Mouse (Mus musculus) heart, adult 8-10 months (tissue): ENCODE data around the gene Ebf1. TPM values are rescaled to one million over a fixed set of nuclear protein-coding genes. Genes with fewer than 3 reads are reported as not detected.

Experiments used
- DNase-seq: peaks from one replicate; pipeline ENCODE4 v3.0.0; 2022; ENCODE audit warnings: low spot score
- total RNA-seq, 4 experiments: library from RNA; stranded (reverse); gene quantifications; 2 replicates each; pipeline ENCODE4 v1.2.4; 2022

Gene Ebf1
- total RNA-seq, 4 experiments from 2014 or later = 10.5 to 15.1 (median 11.7) TPM

DNA sequence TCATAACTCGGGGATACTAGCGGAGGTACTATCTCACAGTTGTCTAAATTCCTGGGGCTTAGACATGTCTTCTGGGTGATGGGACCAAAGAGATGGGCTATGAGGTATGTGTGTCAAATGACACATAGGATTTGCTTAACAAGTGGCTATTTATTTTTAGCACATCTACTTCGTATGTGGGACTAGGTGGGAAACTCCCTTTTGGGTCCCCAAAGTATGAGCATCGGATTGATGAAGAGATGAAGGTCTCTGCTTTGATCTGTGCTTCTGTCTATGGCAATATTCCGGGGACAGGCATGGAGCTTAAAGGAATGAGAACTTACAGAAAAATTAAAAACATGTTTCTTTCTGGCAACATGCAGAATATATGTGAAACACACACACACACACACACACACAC, 44.8 kb downstream of the Ebf1 start:
- DNase-seq = no peak

DNA sequence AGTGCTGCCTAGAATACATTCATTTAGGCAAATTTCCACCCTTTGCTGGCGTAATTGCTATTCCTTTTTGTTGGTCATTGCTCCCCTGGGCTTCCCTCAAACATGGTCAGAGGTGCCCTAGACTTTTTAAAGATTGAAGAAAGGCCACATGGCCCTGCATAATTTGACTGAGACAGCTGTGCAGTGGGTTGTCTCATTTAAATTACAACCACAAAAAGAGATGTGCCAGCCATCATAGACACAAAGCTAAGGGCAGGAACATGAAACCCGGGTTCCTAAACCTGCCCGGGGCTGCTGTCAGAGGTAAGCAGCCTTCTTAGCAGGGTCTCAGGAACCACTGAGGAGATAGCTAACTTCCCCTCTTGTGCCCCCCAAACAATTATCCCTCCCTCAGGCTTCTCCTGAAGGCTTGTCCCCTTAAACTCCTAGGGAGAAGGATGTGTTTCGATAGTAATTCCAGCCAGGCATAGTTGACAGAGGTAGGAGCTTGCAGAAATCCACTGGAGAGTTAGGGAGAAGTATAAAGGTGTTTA, 46.6 kb downstream of the Ebf1 start:
- DNase-seq = no peak

DNA sequence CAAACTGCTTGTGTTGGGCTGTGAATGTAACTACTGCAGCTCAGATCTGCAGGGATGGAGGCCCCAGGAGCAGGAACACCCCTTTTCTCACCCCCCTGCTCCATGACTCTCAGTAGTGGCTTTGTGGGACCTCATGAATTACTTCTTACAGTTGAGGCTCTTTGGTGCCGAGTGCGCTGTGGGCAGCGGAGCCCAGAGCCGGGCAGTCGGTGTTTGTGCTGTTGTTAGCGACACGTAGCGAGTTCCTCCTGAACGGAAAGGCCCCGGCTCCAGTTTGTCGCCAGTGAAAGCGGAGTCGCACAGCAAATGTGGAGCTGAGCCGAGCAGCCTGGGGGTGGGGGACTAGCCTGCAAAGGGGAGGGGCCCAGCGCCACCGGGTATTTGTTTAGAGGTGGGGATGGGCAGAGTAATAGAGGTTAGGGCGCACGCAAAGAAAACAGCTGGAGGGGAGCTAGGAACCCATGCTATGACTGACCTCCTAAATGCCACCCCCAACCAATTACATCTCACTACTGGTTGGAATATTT, 48.1 kb downstream of the Ebf1 start:
- DNase-seq = peak; percentile 69

DNA sequence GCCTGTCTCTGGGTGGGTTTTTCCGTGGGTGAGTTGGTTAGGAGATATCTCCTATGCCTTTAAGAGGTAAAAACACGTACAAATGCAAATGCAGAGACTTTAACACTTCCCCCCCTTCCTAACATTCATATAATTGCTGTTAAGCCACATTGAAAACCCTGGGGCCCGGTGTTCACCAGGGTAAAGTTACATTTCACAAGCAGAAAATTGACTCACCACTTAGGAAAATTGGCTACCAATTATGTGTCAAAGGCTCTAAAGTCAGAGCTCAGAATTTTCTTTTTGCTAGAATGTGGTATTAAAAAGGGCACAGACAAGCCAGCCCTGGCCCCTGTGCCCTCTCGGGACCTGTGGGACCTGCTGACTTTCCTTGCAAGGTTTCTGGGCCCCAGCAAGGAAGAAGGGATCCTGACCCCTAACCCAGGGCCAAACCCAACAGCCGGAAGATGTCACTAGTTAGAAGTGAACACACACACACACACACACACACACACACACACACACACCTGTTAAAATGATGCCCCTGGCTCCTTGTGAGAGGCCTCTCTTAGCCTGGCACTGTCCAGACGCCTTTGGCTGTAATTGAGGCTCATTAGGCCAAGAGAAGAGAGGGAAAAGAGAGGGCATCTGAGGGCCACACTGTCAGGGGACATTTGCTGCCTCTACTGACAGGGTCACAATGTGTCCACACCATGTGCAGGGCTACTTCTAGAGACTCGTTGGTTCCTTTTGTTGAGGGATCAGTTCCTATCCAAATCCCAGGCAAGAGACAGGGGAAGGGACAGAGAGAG, 48.8 kb downstream of the Ebf1 start:
- DNase-seq = no peak

DNA sequence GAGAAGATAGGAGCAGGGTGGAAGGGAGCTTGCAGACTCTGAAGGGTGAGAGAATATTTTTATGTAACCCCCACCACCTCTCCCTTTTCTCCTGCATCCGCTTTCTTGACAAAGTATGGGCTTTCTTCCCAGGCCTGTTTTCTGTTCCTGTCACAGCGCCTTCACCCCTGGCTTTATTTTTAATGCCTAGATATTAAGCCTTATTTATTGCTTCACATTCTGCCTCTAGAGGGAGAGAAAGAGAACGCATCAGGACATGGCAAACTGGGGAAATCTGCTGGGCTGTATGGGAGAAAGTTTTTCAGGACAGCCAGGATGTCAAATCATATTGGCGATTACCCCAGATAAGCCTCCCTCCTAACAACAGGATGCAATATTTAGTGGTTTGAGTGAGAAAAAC, 49.6 kb downstream of the Ebf1 start:
- no peak for DNase-seq

DNA sequence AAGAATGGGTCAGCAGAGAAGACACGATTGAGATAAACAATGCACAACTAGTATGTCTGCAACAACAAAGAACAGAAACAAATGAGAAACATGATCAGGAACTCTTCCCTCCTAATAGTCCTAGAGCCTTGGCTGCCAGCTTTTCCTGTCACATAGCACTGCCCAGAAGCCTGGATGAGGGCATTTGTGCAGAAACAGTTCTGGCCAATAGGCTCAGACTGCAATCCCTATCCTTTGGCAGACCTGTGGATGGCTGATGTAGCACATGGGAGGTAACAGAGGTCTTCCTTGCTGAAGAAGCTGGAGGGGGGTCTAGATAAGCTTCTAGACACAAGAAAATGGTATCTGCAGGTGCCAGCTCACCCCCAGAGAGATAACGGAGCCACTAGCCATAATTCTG, 64.2 kb downstream of the Ebf1 start:
- no peak for DNase-seq

DNA sequence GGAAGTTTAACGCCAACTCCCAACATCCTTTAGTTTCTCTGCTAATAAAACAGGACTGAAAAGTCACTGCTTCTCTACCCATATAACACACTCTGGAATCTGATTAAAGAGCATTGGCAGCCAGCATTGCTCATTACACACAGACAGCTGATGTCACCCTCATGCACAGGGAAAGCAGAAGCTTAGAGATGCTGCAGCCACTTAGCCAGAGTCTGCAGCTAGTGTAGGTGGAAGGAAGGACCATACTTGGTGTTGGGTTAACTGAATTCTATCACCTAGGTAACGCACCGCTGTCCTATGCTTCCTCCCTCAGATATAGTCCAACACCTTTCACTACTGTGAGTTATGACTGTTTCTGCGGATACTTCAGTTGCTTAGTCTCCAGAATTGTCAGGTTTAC, 64.9 kb downstream of the Ebf1 start:
- no peak for DNase-seq

DNA sequence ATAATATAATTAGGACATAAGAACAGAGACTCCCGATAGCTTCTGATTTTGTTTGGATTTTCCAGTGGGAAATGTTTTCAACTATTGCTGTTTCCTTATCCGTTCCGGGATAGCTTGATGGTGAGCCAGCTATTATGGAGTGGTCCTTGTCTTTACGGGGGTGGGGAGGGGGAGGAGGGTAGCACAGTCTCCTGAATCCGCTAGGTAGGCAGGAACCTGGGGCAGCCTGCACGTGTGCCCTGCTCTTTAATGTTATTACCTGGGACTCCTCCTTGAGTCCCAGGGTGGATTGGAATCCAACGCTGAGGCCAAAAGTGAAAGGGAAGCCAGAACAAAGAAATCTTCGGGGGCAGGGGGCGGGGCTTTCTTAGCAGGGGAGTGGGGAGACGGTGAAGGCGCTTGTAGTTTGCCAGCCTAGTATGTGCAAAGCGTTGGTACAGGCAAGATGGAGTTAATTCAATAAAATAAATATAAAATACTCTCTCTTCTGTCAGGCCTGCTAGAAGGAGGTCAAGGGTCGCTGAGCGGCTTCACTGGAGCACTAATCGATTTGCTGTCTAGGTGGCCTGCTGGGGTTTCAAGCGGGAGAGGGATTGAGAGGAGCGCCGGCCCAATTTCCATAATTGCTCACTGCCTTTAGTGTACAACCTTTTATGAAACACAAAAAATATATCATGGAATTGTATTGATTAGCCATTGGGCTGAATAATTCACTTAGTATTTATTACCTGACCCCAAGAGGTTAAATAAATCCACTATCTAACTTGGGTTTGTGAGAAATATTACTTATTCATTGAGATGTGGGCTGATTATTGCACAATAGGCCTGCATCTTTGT, 65.8 kb downstream of the Ebf1 start:
- DNase-seq = no peak

DNA sequence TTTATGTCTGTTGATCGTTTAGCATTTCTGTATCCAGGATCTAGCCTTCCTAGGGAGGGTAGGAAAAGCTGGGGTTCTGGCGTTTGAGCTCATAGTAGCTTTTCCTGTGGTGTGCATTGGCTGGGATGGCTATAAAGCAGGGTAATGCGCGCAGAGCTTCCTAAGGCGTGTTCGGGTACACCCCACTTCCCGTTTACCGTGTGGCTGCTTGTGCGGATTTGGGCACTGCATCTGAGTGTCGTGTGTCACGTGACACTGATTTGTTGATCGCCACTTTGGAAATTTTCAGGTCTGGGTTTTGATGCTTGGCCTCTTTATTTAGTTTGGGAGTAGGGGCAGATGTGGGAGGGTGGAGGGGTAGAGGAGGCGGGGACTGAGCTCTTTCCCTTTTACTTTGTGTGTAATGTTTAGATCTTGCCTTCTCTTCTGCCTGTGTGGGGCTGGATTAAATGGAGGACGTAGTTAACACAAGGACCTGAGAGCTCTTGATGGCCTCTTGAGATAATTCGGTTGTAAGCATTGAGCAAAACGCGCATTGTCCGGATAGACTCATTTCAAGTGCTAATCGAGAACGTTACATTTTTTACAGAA, 67.5 kb downstream of the Ebf1 start:
- peak; percentile 72 for DNase-seq

DNA sequence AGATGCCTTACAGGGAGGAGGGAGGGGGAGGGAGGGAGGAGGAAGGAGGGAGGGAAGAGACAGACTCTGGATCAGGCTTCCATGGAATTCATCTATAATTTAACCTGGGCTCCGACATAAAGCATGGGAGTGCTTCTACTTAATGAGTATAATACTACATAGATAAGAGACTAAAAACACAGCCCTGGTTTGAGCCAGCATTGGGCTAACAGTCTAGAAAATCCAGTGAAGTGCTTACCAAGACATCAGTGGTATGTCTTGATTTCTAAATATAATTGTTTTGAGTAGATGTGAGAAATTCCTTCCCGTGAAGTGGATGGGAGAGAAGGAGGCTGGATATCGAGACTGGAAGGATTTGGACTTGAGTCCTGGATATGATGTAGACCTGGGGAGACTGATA, 68.0 kb downstream of the Ebf1 start:
- no peak for DNase-seq

DNA sequence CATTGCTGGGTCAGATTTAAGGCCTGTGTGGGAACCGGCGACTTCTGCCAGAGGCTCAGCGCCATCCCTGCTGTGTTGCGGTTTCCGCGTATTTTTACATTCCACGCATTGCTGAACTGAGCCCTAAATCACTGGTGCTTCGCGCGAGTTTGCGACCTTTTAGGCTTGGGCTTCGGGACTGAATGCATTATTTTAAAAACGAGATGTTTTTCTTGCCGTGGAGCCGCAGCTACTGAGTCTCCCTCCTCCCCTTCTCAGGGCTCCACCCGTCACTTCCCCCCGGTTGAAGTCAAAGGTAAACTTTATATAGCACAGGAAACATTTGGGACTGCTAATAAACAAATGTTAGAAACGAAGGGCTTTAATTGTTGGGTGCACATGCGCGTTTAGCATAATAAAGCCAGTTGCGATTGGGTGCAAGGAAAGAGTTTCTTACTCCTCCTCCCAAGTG, 68.8 kb downstream of the Ebf1 start:
- peak; percentile 57 for DNase-seq

DNA sequence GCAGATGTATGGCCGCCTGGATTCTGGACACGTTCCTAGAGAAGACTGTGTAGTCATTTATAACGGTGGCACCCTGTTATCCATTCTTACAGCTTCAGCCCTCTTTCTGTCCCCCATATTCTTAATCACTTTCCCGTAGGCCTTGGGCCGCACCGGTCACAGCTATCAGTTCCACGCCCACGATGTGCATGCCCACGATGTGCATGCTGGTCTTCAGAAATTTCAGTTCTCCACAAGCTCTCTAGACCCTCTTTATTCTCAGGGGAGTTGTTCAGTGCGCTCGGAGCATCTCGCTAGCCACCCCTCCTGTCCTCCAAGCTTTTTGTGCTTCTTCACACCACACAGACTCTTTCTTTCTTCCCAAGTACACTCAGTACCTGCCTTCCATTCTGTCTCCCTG, 69.3 kb downstream of the Ebf1 start:
- DNase-seq = no peak

DNA sequence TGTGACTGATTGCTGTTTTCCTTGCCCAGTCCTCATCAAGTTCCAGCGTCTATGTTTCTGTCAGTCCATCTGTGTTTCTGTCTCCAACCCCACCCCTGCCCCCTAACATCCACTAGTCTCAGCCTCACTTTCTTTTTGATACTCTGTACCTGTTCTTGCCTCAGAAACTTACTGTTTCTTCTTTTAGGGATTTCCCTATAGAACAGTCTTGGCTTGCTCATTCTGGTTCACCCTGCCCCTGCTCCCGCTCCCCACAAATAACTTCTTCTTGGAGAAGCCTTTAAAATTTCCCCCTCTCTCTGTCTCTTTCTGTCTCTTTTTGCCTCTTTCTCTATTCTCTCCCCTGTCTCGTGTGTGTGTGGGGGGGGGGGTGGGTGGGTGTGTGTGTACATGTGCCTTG, 71.4 kb downstream of the Ebf1 start:
- no peak for DNase-seq

DNA sequence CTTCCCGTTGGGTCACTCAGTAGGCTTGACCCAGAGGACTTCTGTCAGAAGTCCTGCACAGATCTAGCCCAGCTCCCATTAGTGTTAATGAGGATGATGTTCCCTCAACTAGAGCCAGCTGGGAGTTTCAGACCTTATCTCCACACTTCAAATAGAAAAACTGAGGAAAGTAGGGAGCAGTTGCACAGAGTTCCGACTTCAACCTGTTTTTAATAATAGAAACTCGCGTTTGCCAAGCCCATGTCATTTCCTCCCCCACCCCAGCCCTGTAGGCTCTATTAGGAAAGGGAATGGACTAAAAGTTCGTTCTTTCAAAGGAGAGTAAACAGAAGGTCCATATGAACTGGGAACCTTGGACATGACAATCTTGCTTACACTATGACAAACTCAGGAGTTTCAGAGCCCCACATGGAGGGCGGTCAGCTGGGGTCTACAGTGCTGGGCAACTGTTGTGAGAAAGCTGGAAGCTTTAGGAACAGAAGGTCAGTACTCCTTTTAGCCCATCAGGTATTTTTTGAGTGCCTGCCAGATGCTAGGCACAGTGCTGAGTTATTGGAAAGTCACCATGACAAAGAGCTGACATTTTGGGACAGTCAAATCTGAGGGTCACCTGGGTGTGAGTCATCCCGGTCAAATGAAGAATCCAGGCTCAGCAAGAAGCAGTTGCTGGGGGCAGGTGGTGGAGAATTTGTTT, 72.6 kb downstream of the Ebf1 start:
- DNase-seq = no peak

DNA sequence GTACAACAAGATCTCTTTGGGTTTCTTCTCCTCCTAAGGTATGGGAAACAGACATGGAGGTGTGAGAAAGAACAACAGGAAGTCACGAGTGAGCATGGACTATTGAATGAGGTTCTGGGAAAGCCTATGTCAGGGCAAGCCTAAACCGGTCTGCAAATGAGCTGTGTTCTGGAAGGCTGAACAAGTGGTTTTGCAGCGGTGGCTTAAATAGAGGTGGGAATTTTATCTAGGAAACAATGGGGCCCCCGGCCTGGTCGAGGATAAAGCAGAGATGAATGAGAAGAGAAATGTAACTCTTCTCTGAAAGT, 73.1 kb downstream of the Ebf1 start:
- DNase-seq = no peak

DNA sequence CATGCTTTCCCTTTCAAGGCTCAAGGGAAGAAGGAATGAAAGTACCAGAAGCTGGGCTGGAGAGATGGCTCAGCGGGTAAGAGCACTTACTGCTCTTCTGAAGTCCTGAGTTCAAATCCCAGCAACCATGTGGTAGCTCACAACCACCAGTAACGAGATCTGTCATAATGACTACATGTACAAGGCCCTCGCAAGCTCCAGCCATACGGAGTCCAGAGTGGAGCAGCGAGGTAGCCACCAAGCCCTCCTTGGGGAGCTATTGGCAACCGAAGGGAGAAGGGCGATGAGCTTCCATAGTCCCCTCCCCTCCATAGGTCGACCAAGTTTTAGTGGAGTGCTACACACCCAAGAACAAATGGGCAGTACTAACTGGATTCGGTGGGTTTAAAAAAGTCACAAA, 78.3 kb downstream of the Ebf1 start:
- DNase-seq = no peak

DNA sequence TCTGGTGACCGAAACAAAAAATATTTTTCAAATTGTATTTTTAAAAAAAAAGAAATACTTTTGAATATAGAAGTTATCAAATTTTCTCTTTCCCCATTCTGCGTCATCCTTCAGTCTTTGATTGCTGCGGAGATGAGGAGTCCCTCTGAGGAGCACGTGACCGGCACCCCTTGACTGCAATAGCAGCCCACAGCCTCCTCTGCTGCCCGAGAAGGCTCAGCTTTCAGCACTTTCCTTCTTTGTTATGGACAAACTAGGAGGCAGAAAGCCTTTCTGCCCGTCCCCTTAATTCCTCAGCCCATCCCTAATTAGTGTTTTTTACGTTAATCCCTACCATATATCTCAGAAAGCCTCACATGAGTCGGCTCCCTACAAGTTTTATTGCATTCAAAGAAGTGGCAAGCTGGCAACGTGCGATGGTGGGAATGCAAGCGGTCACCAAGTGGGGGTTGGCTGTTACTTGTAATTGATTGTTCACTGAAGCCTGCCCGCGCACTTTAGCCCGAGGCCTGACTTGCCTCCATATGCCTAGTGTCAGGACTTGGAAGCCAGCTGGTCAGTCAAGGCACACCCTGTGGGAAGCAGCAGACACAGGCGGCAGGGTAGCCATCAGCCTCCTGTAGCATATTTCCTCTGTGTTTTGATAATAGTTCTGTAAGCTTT, 79.6 kb downstream of the Ebf1 start:
- DNase-seq = no peak

DNA sequence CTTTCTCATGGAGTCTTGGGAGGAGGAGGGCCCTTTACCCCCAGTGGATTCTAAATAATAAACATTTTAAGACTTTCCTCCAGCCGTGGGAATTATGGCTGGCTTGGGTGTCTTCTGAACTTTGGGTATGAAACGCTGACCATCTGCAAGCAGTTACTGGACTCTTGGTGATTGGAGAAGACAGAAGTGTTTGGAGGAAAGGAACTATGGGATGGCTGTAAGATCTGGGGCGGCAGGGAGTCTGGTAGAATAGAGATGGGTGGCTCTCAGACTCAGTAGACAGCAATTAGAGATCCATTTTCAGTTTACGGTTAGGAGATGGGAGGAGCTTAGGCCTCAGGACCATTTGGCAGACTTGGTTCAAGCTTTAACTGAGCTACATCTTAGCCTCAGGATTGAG, 83.1 kb downstream of the Ebf1 start:
- DNase-seq = no peak

DNA sequence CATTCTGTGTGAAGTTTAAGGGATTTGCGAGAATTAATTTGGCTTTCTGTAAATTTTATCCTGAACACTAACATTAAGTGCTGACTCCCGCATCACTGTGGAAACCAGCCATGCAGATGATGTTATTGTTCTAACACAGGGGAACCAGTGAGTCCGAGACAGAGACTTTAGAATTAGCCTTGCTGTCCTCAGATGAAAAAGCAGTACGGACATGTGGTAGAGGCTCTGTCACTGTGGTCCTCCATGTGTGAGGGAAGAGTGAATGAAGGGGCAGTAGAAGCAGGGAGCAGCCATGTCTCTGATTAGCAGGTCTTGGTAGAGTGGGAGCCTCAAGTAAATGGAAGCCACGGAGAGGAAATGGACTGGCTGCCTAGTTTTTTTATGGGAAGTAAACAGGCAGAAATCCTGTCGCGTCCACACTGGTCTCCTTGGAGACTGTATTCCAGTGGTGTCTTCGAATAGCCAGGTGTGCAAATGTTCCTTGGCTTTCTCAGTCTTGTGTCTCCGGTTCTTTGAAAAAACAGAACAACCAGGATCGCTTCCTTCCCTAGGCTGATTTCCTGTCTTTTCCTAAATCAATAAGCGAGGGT, 84.2 kb downstream of the Ebf1 start:
- DNase-seq = no peak

DNA sequence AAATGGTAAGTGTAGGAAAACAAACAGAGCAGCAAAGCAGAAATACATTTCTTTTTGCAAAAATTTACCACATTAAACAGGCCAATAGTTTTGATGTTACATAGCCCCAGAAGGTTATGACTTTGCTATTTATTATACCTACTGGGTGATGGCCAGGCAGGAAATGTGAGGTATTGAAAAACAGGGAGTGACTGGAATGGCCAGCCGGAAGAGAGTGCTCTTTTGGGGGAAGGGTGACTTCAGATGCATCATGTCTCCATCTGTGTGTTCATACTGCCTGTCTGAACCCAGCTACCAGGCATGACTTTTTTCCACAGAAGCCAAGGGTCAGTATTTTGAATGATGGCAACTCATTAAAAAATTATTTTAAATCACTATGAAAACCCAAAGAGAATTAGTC, 84.7 kb downstream of the Ebf1 start:
- DNase-seq = no peak
